Mouse (Mus musculus) CH12.LX (cell line): ENCODE data around the gene Mettl27. TPM values are rescaled to one million over a fixed set of nuclear protein-coding genes. Genes with fewer than 3 reads are reported as not detected.

Experiments
- DNase-seq: peaks from one replicate; pipeline ENCODE4 v3.0.0-alpha.2; 2013; ENCODE audit errors: extremely low read depth
- H3K27ac ChIP-seq: 2 replicates; pipeline ENCODE4 v1.5.1; 2012; ENCODE audit warnings: low read depth, mild to moderate bottlenecking, control low read depth, moderate library complexity; ENCODE audit not compliant: insufficient read depth
- H3K27me3 ChIP-seq: replicated peaks from 2 replicates; pipeline ENCODE3; 2012; ENCODE audit warnings: inconsistent platforms
- H3K36me3 ChIP-seq, 2 experiments: replicated peaks in 1 of 2; 2 replicates each; pipeline versions ENCODE3 to v1.6.1; 2012; ENCODE audit warnings: inconsistent platforms in 1 of 2, low read length in 1 of 2, mild to moderate bottlenecking in 1 of 2, mixed read lengths in 1 of 2, moderate library complexity in 1 of 2; ENCODE audit not compliant: control insufficient read depth in 1 of 2, insufficient read depth in 1 of 2
- H3K4me1 ChIP-seq, 2 experiments: 2 replicates each; pipeline ENCODE4 v1.6.1; 2012; ENCODE audit warnings: inconsistent platforms in 1 of 2, moderate library complexity in 1 of 2; ENCODE audit not compliant: insufficient read depth in 2 of 2, control insufficient read depth in 1 of 2
- H3K4me2 ChIP-seq: 2 replicates; pipeline ENCODE4 v1.6.1; 2012; ENCODE audit warnings: low read depth, mild to moderate bottlenecking, control low read depth; ENCODE audit not compliant: poor library complexity, insufficient read depth, severe bottlenecking
- H3K4me3 ChIP-seq, 3 experiments: fragments of 150-350 bp in 1 of 3; sonication (generic) in 1 of 3; replicated peaks in 1 of 3; 2 replicates each; pipeline versions ENCODE3 to v1.5.1; 2011 to 2012; ENCODE audit warnings: low read depth in 2 of 3, low read length in 2 of 3, mild to moderate bottlenecking in 2 of 3, moderate library complexity in 2 of 3, control low read depth in 1 of 3, improper control_type of control experiment in 1 of 3, inconsistent platforms in 1 of 3, mixed read lengths in 1 of 3; ENCODE audit not compliant: poor library complexity in 1 of 3
- H3K79me2 ChIP-seq: replicated peaks from 2 replicates; pipeline ENCODE4 v1.6.1; 2012; ENCODE audit warnings: mild to moderate bottlenecking, moderate library complexity; ENCODE audit not compliant: control insufficient read depth, poor library complexity, insufficient read depth, severe bottlenecking; ENCODE audit errors: extremely low read depth
- H3K9ac ChIP-seq: 2 replicates; pipeline ENCODE4 v1.6.1; 2012; ENCODE audit warnings: low read depth, mild to moderate bottlenecking, control low read depth, moderate library complexity; ENCODE audit not compliant: insufficient read depth
- H3K9me3 ChIP-seq: replicated peaks from 2 replicates; pipeline ENCODE3; 2012; ENCODE audit warnings: low read length, inconsistent platforms, mixed read lengths
- BHLHE40 ChIP-seq: IDR thresholded peaks from 2 replicates; pipeline ENCODE4 v1.6.1; 2011; ENCODE audit warnings: mild to moderate bottlenecking, low read depth, low read length, improper control_type of control experiment
- CHD1 ChIP-seq: IDR thresholded peaks from 2 replicates; pipeline ENCODE4 v1.6.1; 2012; ENCODE audit warnings: low read depth, low read length, improper control_type of control experiment, inconsistent platforms
- CHD2 ChIP-seq: IDR thresholded peaks from 2 replicates; pipeline ENCODE4 v1.6.1; 2011; ENCODE audit warnings: low read length, improper control_type of control experiment
- CTCF ChIP-seq, 2 experiments: IDR thresholded peaks in 1 of 2; conservative IDR thresholded peaks in 1 of 2; 2 replicates each; pipeline ENCODE4 v1.5.1; 2011 to 2012; ENCODE audit warnings: low read depth in 2 of 2, low read length in 2 of 2, improper control_type of control experiment in 1 of 2, inconsistent platforms in 1 of 2, mild to moderate bottlenecking in 1 of 2, moderate library complexity in 1 of 2
- E2F4 ChIP-seq: IDR thresholded peaks from 2 replicates; pipeline ENCODE4 v1.6.1; 2011; ENCODE audit warnings: low read depth, low read length, improper control_type of control experiment; ENCODE audit not compliant: insufficient replicate concordance
- ELF1 ChIP-seq: IDR thresholded peaks from 2 replicates; pipeline ENCODE4 v1.6.1; 2014; ENCODE audit warnings: low read depth, mild to moderate bottlenecking, inconsistent platforms, low read length, improper control_type of control experiment
- GABPA ChIP-seq: IDR thresholded peaks from 2 replicates; pipeline ENCODE4 v1.6.1; 2012; ENCODE audit warnings: low read depth, low read length, improper control_type of control experiment, inconsistent platforms; ENCODE audit not compliant: insufficient replicate concordance
- HCFC1 ChIP-seq: IDR thresholded peaks from 2 replicates; pipeline ENCODE4 v1.6.1; 2012; ENCODE audit warnings: low read depth, mild to moderate bottlenecking, inconsistent platforms, low read length, improper control_type of control experiment
- IRF4 ChIP-seq: IDR thresholded peaks from 2 replicates; pipeline ENCODE4 v1.6.1; 2014; ENCODE audit warnings: low read depth, mild to moderate bottlenecking, inconsistent platforms, low read length, improper control_type of control experiment
- JUN ChIP-seq: IDR thresholded peaks from 2 replicates; pipeline ENCODE4 v1.6.1; 2011; ENCODE audit warnings: low read depth, mild to moderate bottlenecking, low read length, improper control_type of control experiment, moderate library complexity; ENCODE audit not compliant: insufficient read depth
- JUND ChIP-seq: conservative IDR thresholded peaks from 2 replicates; pipeline ENCODE4 v1.6.1; 2011; ENCODE audit warnings: low read depth, low read length, improper control_type of control experiment
- MAX ChIP-seq: IDR thresholded peaks from 2 replicates; pipeline ENCODE4 v1.6.1; 2011; ENCODE audit warnings: low read length, improper control_type of control experiment
- MEF2A ChIP-seq: IDR thresholded peaks from 2 replicates; pipeline ENCODE4 v1.6.1; 2014; ENCODE audit warnings: low read depth, mild to moderate bottlenecking, inconsistent platforms, low read length, improper control_type of control experiment, borderline replicate concordance
- MXI1 ChIP-seq: IDR thresholded peaks from 2 replicates; pipeline ENCODE4 v1.6.1; 2011; ENCODE audit warnings: mild to moderate bottlenecking, low read depth, low read length, improper control_type of control experiment
- MYC ChIP-seq: IDR thresholded peaks from 2 replicates; pipeline ENCODE4 v1.6.1; 2011; ENCODE audit warnings: low read depth, mild to moderate bottlenecking, improper control_type of control experiment, low read length
- PAX5 ChIP-seq: IDR thresholded peaks from 2 replicates; pipeline ENCODE4 v1.6.1; 2012; ENCODE audit warnings: low read length, inconsistent platforms, mixed read lengths
- SIN3A ChIP-seq: IDR thresholded peaks from 2 replicates; pipeline ENCODE4 v1.6.1; 2012; ENCODE audit warnings: low read length, improper control_type of control experiment, inconsistent platforms
- UBTF ChIP-seq: IDR thresholded peaks from 2 replicates; pipeline ENCODE4 v1.6.1; 2012; ENCODE audit warnings: low read depth, mild to moderate bottlenecking, inconsistent platforms, low read length, improper control_type of control experiment, moderate library complexity
- USF2 ChIP-seq: conservative IDR thresholded peaks from 2 replicates; pipeline ENCODE4 v1.6.1; 2011; ENCODE audit warnings: low read depth, low read length, improper control_type of control experiment
- ZKSCAN1 ChIP-seq: IDR thresholded peaks from 2 replicates; pipeline ENCODE4 v1.6.1; 2012; ENCODE audit warnings: low read depth, inconsistent platforms, low read length, improper control_type of control experiment, borderline replicate concordance
- ZMIZ1 ChIP-seq: IDR thresholded peaks from 2 replicates; pipeline ENCODE4 v1.6.1; 2012; ENCODE audit warnings: low read depth, mild to moderate bottlenecking, inconsistent platforms, low read length, improper control_type of control experiment
- dilution Hi-C: fragments of 300-500 bp; cut with MboI; formaldehyde crosslinking; loops from 2 replicates; pipeline ENCODE4 v1.14.3; 2020; ENCODE audit warnings: low sequenced_read_pairs; ENCODE audit not compliant: extremely low pct_unique_long_range_greater_than_20kb, extremely low pct_ligation_motif_present
- in situ Hi-C: fragments of 300-500 bp; cut with MboI; formaldehyde crosslinking; loops from 3 replicates; pipeline ENCODE4 v1.14.3; 2019; ENCODE audit warnings: low sequenced_read_pairs, low pct_ligation_motif_present, low pct_unique_long_range_greater_than_20kb, mixed read lengths
- polyA plus RNA-seq: library from polyadenylated mRNA; unstranded; fragments of >175 nt; gene quantifications from 2 replicates; pipeline ENCODE4 v1.2.1, GENCODE M21; 2012; ENCODE audit warnings: low read depth; ENCODE audit not compliant: insufficient read length
- total RNA-seq, 2 experiments: library from RNA; depleted of rRNA; stranded (reverse); fragments of 300-350 nt in 1 of 2; fragments of >200 nt in 1 of 2; gene quantifications; 2 replicates each; pipeline ENCODE4 v1.2.3; 2012 to 2014

Mettl27 gene
- total and polyA plus RNA-seq, 3 experiments: 0.73 to 1.9 (median 0.93) TPM

- H3K9ac ChIP-seq: no peak overlapping the region
- no peaks in the 10 kb centered on the region for H3K79me2 ChIP-seq
- no peak overlapping the region for H3K4me3 ChIP-seq
- no peak for TF ChIP-seq E2F4
- TF ChIP-seq CHD1: no peak
- no peak for TF ChIP-seq SIN3A
- no peak for TF ChIP-seq USF2
- no peak for TF ChIP-seq JUND
- TF ChIP-seq GABPA: no peak
- TF ChIP-seq JUN: no peak
- no peak for TF ChIP-seq MYC
- TF ChIP-seq PAX5: no peak
- no peak for TF ChIP-seq MEF2A
- TF ChIP-seq ELF1: no peak
- TF ChIP-seq HCFC1: no peak
- no peak for TF ChIP-seq IRF4
- no peak for TF ChIP-seq UBTF
- peaks cover 77% of the 10 kb centered on the region for H3K27me3 ChIP-seq
- in situ Hi-C loops (loop anchor here (25.0 kb wide), 2 partner anchors 175 to 200 kb away; partner anchors contain the start of gene Eln), dilution Hi-C loops (no loop called here)
- no peak overlapping the region for H3K27ac ChIP-seq
- H3K4me1 ChIP-seq: no peaks in the 10 kb centered on the region
- peaks cover 4% of the 10 kb centered on the region for H3K9me3 ChIP-seq
- no peak overlapping the region for H3K4me2 ChIP-seq
- no peaks in the 10 kb centered on the region for H3K36me3 ChIP-seq
- DNase-seq: no peak
Observed at GRCm38 (mm10) chr5:134911901-134912300, 20.3 kb upstream of the Mettl27 start.

- Histone ChIP-seq H3K27ac (no peak overlapping the region), H3K9me3 (peaks cover 12% of the 10 kb centered on the region), H3K9ac (no peak overlapping the region), H3K4me2 (no peak overlapping the region), H3K4me3 (no peak overlapping the region), H3K4me1 (no peaks in the 10 kb centered on the region), H3K79me2 (no peaks in the 10 kb centered on the region), H3K27me3 (peaks cover 71% of the 10 kb centered on the region), H3K36me3 (no peaks in the 10 kb centered on the region)
- no peak for DNase-seq
- TF ChIP-seq PAX5: no peak
- no peak for TF ChIP-seq ZMIZ1
- no peak for TF ChIP-seq MXI1
- TF ChIP-seq ELF1: no peak
- no peak for TF ChIP-seq CHD2
- no peak for TF ChIP-seq MYC
- no peak for TF ChIP-seq MAX
- TF ChIP-seq CTCF (conservative IDR thresholded peaks at IDR 0.05 in 1 of 2, IDR thresholded peaks at IDR 0.05 in 1 of 2; ENCODE audit: low read depth in 2 of 2, low read length in 2 of 2): no peak
- TF ChIP-seq HCFC1: no peak
- no peak for TF ChIP-seq ZKSCAN1
- no peak for TF ChIP-seq BHLHE40
- dilution Hi-C loops: no loop called here
- in situ Hi-C loops: loop anchor here (25.0 kb wide), 2 partner anchors 176 to 199 kb away; partner anchors contain the start of gene Eln
Observed at GRCm38 (mm10) chr5:134913352-134913751, 18.8 kb upstream of the Mettl27 start.
